Mouse (Mus musculus) lung, embryonic 15.5 days (tissue): Measurements from ENCODE around the gene Gm38655. TPM values are rescaled to one million over a fixed set of nuclear protein-coding genes. Genes with fewer than 3 reads are reported as not detected.

ENCODE experiments used
- ATAC-seq: fragments of 200-750 bp; cut with Nextera tagmentation; 2 replicates; pipeline ENCODE4 v1.8.0; 2017; ENCODE audit warnings: moderate number of reproducible peaks, borderline replicate concordance; ENCODE audit not compliant: low FRiP score, low TSS enrichment; ENCODE audit errors: extremely low read depth
- H3K27ac ChIP-seq: fragments of 300-500 bp; sonication (generic); 2 replicates; pipeline ENCODE4 v1.5.1; 2015; ENCODE audit warnings: moderate library complexity, mild to moderate bottlenecking, inconsistent platforms
- H3K27me3 ChIP-seq: fragments of 300-500 bp; sonication (generic); 2 replicates; pipeline ENCODE4 v1.6.1; 2015; ENCODE audit warnings: inconsistent platforms
- H3K36me3 ChIP-seq: fragments of 300-500 bp; sonication (generic); 2 replicates; pipeline ENCODE4 v1.6.1; 2015; ENCODE audit warnings: inconsistent platforms
- H3K4me1 ChIP-seq: fragments of 300-500 bp; sonication (generic); 2 replicates; pipeline ENCODE4 v1.6.1; 2015; ENCODE audit warnings: inconsistent platforms
- H3K4me2 ChIP-seq: fragments of 300-500 bp; sonication (generic); 2 replicates; pipeline ENCODE4 v1.6.1; 2015; ENCODE audit warnings: inconsistent platforms, mild to moderate bottlenecking, moderate library complexity
- H3K4me3 ChIP-seq: fragments of 300-500 bp; sonication (generic); 2 replicates; pipeline ENCODE4 v1.5.1; 2015; ENCODE audit warnings: mild to moderate bottlenecking, inconsistent platforms
- H3K9ac ChIP-seq: fragments of 300-500 bp; sonication (generic); 2 replicates; pipeline ENCODE4 v1.6.1; 2015; ENCODE audit warnings: inconsistent platforms
- H3K9me3 ChIP-seq: fragments of 300-500 bp; sonication (generic); 2 replicates; pipeline ENCODE4 v1.6.1; 2016; ENCODE audit warnings: inconsistent platforms
- WGBS: fragments of 180-500 bp; shearing (Covaris S2); methylation state at CpG from one replicate; pipeline ENCODE4 v1.1.7; 2015; 5-methylcytosine and 5-hydroxymethylcytosine counted together
- polyA plus RNA-seq: library from polyadenylated mRNA; unstranded; fragments of >200 nt; fragmentation: Nextera tagmentation; extraction: Ambion mirVana; gene quantifications from 2 replicates; pipeline ENCODE4 v1.2.1, GENCODE M21; 2015

The Gm38655 gene
- polyA plus RNA-seq, 1 experiment from 2014 or later, result 10.3 TPM

GRCm38 (mm10) chr17:25210680-25211466 is 35.6 kb upstream of the Gm38655 start:
- no peaks in the 10 kb centered on the region for H3K4me1 ChIP-seq
- no peak overlapping the region for H3K9ac ChIP-seq
- H3K9me3 ChIP-seq, result no peaks in the 10 kb centered on the region
- H3K4me3 ChIP-seq, result no peak overlapping the region
- no peak overlapping the region for H3K4me2 ChIP-seq
- no peaks in the 10 kb centered on the region for H3K27me3 ChIP-seq
- no peak overlapping the region for H3K27ac ChIP-seq
- 77% methylated on average over 15 of the region's 15 CpGs for WGBS
- no peak for ATAC-seq
- H3K36me3 ChIP-seq, result peaks cover 85% of the 10 kb centered on the region

GRCm38 (mm10) chr17:25210006-25210405 is 34.7 kb upstream of the Gm38655 start:
- Histone ChIP-seq H3K27me3 (no peaks in the 10 kb centered on the region), H3K4me2 (no peak overlapping the region), H3K9me3 (no peaks in the 10 kb centered on the region), H3K36me3 (peaks cover 85% of the 10 kb centered on the region), H3K9ac (no peak overlapping the region), H3K27ac (no peak overlapping the region), H3K4me1 (no peaks in the 10 kb centered on the region), H3K4me3 (no peak overlapping the region)
- ATAC-seq, result no peak
- WGBS, result 90% methylated on average over 4 of the region's 4 CpGs

- Histone ChIP-seq H3K36me3 (peaks cover 60% of the 10 kb centered on the region), H3K4me3 (no peak overlapping the region), H3K9me3 (no peaks in the 10 kb centered on the region), H3K27me3 (no peaks in the 10 kb centered on the region), H3K9ac (no peak overlapping the region), H3K27ac (no peak overlapping the region), H3K4me2 (no peak overlapping the region), H3K4me1 (no peaks in the 10 kb centered on the region)
- ATAC-seq, result no peak
- 92% methylated on average over 4 of the region's 4 CpGs for WGBS
These were observed 27.1 kb upstream of the Gm38655 start for GRCm38 (mm10) chr17:25202401-25202800.

- H3K27ac ChIP-seq, result no peak overlapping the region
- H3K9ac ChIP-seq, result peak overlapping the region; percentile 88
- peak overlapping the region; percentile 84 for H3K4me2 ChIP-seq
- H3K4me1 ChIP-seq, result peaks cover 25% of the 10 kb centered on the region
- peaks cover 12% of the 10 kb centered on the region; the same call in 1 of the 2 replicates for H3K36me3 ChIP-seq
- ATAC-seq, result no peak
- WGBS, result 4% methylated on average over 16 of the region's 16 CpGs
- peak overlapping the region; percentile 95 for H3K4me3 ChIP-seq
- H3K27me3 ChIP-seq, result no peaks in the 10 kb centered on the region
- no peaks in the 10 kb centered on the region for H3K9me3 ChIP-seq
These were observed 13.8 kb upstream of the Gm38655 start for GRCm38 (mm10) chr17:25189091-25189490.

GRCm38 (mm10) chr17:25188150-25189031 is 13.1 kb upstream of the Gm38655 start, which contains the start of gene Unkl:
TSS of gene Unkl (plus strand) at chr17:25188397.
- peaks cover 9% of the 10 kb centered on the region; the same call in 1 of the 2 replicates for H3K36me3 ChIP-seq
- H3K4me1 ChIP-seq, result peaks cover 30% of the 10 kb centered on the region
- H3K27me3 ChIP-seq, result no peaks in the 10 kb centered on the region
- under 1% methylated on average over 94 of the region's 104 CpGs for WGBS
- H3K9me3 ChIP-seq, result no peaks in the 10 kb centered on the region
- H3K9ac ChIP-seq, result peak within 1 kb of the TSS; percentile 88
- peak within 1 kb of the TSS; percentile 83 for H3K27ac ChIP-seq
- peak; percentile 44 for ATAC-seq
- peak within 1 kb of the TSS; percentile 95 for H3K4me3 ChIP-seq
- H3K4me2 ChIP-seq, result peak within 1 kb of the TSS; percentile 84

- ATAC-seq, result no peak
- H3K9ac ChIP-seq, result peak overlapping the region; percentile 88
- H3K9me3 ChIP-seq, result no peaks in the 10 kb centered on the region
- 4% methylated on average over 11 of the region's 11 CpGs for WGBS
- peaks cover 9% of the 10 kb centered on the region; the same call in 1 of the 2 replicates for H3K36me3 ChIP-seq
- H3K4me1 ChIP-seq, result peaks cover 32% of the 10 kb centered on the region
- peak overlapping the region; percentile 95 for H3K4me3 ChIP-seq
- H3K27ac ChIP-seq, result peak overlapping the region; percentile 83
- H3K4me2 ChIP-seq, result peak overlapping the region; percentile 84
- H3K27me3 ChIP-seq, result no peaks in the 10 kb centered on the region
These were observed 12.5 kb upstream of the Gm38655 start for GRCm38 (mm10) chr17:25187784-25188149.

- peaks cover 30% of the 10 kb centered on the region for H3K4me1 ChIP-seq
- no peaks in the 10 kb centered on the region for H3K27me3 ChIP-seq
- H3K9ac ChIP-seq, result peak overlapping the region; percentile 65
- H3K36me3 ChIP-seq, result no peaks in the 10 kb centered on the region
- WGBS, result 6% methylated on average over 17 of the region's 17 CpGs
- ATAC-seq, result no peak; the same call in 1 of the 2 replicates
- H3K27ac ChIP-seq, result no peak overlapping the region
- peak overlapping the region; percentile 84 for H3K4me2 ChIP-seq
- H3K9me3 ChIP-seq, result no peaks in the 10 kb centered on the region
- peak overlapping the region; percentile 69 for H3K4me3 ChIP-seq
These were observed 9.7 kb upstream of the Gm38655 start for GRCm38 (mm10) chr17:25184961-25185360.

- peak; percentile 82 for ATAC-seq
- Histone ChIP-seq H3K36me3 (no peaks in the 10 kb centered on the region), H3K27ac (peak within 1 kb of the TSS; percentile 92), H3K4me2 (peak within 1 kb of the TSS; percentile 84), H3K4me1 (peaks cover 22% of the 10 kb centered on the region), H3K9ac (peak within 1 kb of the TSS; percentile 75), H3K4me3 (peak within 1 kb of the TSS; percentile 69), H3K9me3 (no peaks in the 10 kb centered on the region), H3K27me3 (no peaks in the 10 kb centered on the region)
- WGBS, result under 1% methylated on average over 50 of the region's 50 CpGs
These were observed 8.9 kb upstream of the Gm38655 start, which contains the start of gene BC003965 for GRCm38 (mm10) chr17:25184129-25184691. TSS of gene BC003965 (plus strand) at chr17:25184554.

GRCm38 (mm10) chr17:25183232-25183631 is 8.0 kb upstream of the Gm38655 start:
- peaks cover 19% of the 10 kb centered on the region for H3K4me1 ChIP-seq
- 0 out of 2 replicates have a peak overlapping the region, but pooled peaks have one; percentile 75 for H3K9ac ChIP-seq
- H3K27me3 ChIP-seq, result no peaks in the 10 kb centered on the region
- no peaks in the 10 kb centered on the region for H3K36me3 ChIP-seq
- H3K9me3 ChIP-seq, result no peaks in the 10 kb centered on the region
- ATAC-seq, result no peak
- H3K4me3 ChIP-seq, result peak overlapping the region; percentile 69
- H3K27ac ChIP-seq, result no peak overlapping the region
- peak overlapping the region; percentile 84 for H3K4me2 ChIP-seq

GRCm38 (mm10) chr17:25172558-25172957 is 2.7 kb downstream of the Gm38655 start:
- H3K4me2 ChIP-seq, result no peak overlapping the region
- WGBS, result 71% methylated on average over 3 of the region's 3 CpGs
- no peak overlapping the region for H3K9ac ChIP-seq
- H3K27me3 ChIP-seq, result no peaks in the 10 kb centered on the region
- no peaks in the 10 kb centered on the region for H3K36me3 ChIP-seq
- no peaks in the 10 kb centered on the region for H3K9me3 ChIP-seq
- ATAC-seq, result no peak
- H3K4me1 ChIP-seq, result peaks cover 16% of the 10 kb centered on the region
- H3K4me3 ChIP-seq, result no peak overlapping the region
- 0 out of 2 replicates have a peak overlapping the region, but pooled peaks have one; percentile 41 for H3K27ac ChIP-seq

GRCm38 (mm10) chr17:25169706-25170105 is 5.6 kb downstream of the Gm38655 start:
- H3K9ac ChIP-seq, result no peak overlapping the region
- H3K27ac ChIP-seq, result no peak overlapping the region
- no peak overlapping the region for H3K4me2 ChIP-seq
- ATAC-seq, result no peak
- H3K4me1 ChIP-seq, result no peaks in the 10 kb centered on the region
- no peaks in the 10 kb centered on the region for H3K36me3 ChIP-seq
- no peaks in the 10 kb centered on the region for H3K9me3 ChIP-seq
- H3K27me3 ChIP-seq, result no peaks in the 10 kb centered on the region
- 93% methylated on average over 2 of the region's 2 CpGs for WGBS
- H3K4me3 ChIP-seq, result no peak overlapping the region
